Mouse (Mus musculus): ENCODE measurements around the gene Scap. TPM values are rescaled to one million over a fixed set of nuclear protein-coding genes. Genes with fewer than 3 reads are reported as not detected.

Scap gene
- total and polyA plus RNA-seq, 2 experiments from 2014 or later, result 14.6 to 34.0 TPM

DNA sequence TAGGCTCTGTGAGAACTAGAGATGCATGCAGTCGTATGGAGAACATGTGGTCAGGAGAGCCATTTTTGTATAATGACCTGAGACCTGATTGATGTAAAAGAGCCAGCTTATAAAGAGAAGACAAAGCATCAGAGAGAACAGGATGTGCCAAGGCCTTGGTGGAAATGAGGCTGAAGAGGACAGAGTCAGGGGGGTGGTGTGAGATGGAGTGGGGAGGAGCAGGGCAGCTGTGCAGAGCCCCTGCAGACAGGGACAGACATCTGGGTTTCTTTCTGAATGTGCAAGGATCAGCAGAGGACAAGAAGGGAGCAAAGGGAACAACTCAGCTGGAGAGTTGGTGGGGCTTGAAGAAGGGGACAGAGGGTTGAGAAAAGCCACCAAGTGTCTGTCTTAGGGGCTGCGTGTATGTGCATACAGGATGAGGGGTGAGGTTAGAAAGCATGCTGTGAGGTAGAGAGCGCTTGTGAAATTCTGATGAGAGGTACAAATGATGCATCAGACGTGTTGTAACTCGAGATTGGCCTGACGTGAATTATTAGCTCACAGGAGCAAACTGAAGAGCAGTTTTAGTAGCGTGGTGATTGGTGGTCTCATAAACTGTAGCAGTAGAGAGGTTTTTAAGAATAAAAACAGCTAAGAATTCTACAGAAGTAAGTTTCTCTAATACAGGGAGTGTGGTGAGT is 12.1 kb downstream of the Scap start:
- TF ChIP-seq EP300 (IDR thresholded peaks at IDR 0.05; ENCODE audit: low read depth) (no peak), CTCF (IDR thresholded peaks at IDR 0.05; ENCODE audit: low read depth) (no peak)
- Histone ChIP-seq H3K27ac (ENCODE audit: low read depth) (no peak overlapping the region), H3K4me3 (ENCODE audit: low read depth, low read length) (no peak overlapping the region), H3K9ac (replicated peaks; ENCODE audit: low read depth, low read length) (no peak overlapping the region), H3K36me3 (replicated peaks; ENCODE audit: control insufficient read depth, insufficient read depth, low read length) (no peaks in the 10 kb centered on the region), H3K27me3 (ENCODE audit: control insufficient read depth, insufficient read depth, low read length) (no peaks in the 10 kb centered on the region), H3K9me3 (replicated peaks; ENCODE audit: control insufficient read depth, low read length) (no peaks in the 10 kb centered on the region), H3K4me1 (ENCODE audit: control insufficient read depth, insufficient read depth) (no peaks in the 10 kb centered on the region), H3K4me2 (ENCODE audit: low read depth, low read length) (no peak overlapping the region)
- no peak for DNase-seq (ENCODE audit: low spot score)
- WGBS, result 72% methylated on average over 7 of the region's 7 CpGs
- ATAC-seq (ENCODE audit: insufficient read depth, low read depth), result no peak

GRCm38 (mm10) chr9:110348899-110349298 is 15.8 kb downstream of the Scap start:
- Histone ChIP-seq H3K36me3 (replicated peaks; ENCODE audit: control insufficient read depth, insufficient read depth, low read length) (no peaks in the 10 kb centered on the region), H3K9me3 (replicated peaks; ENCODE audit: control insufficient read depth, low read length) (no peaks in the 10 kb centered on the region), H3K27ac (ENCODE audit: low read depth) (no peak overlapping the region), H3K27me3 (ENCODE audit: control insufficient read depth, insufficient read depth, low read length) (no peaks in the 10 kb centered on the region), H3K9ac (replicated peaks; ENCODE audit: low read depth, low read length) (no peak overlapping the region), H3K4me1 (ENCODE audit: control insufficient read depth, insufficient read depth) (no peaks in the 10 kb centered on the region), H3K4me3 (ENCODE audit: low read depth, low read length) (no peak overlapping the region), H3K4me2 (ENCODE audit: low read depth, low read length) (no peak overlapping the region)
- WGBS, result 57% methylated on average over 4 of the region's 4 CpGs
- DNase-seq (ENCODE audit: low spot score), result peak; percentile 36
- TF ChIP-seq CTCF (IDR thresholded peaks at IDR 0.05; ENCODE audit: low read depth) (no peak), EP300 (IDR thresholded peaks at IDR 0.05; ENCODE audit: low read depth) (no peak)
- ATAC-seq (ENCODE audit: insufficient read depth, low read depth), result no peak

DNA sequence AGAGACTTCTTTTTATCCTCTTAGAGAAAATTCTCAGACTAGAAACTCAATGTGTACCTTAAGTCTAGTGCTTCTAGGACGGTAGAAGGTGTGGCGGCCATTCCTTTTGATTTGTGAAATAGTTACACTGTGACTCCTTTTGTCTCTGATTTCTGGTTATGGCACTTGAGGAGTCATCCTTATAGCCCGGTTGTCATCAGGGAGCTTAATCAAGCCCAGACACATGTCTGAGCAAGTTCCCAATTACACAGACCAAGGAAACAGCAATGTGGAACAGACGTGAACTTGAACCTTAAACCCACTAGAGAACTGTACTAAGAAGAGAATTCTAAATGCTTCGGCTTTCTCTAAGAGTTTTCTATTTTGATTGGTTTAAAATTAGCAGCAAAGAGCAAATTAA is 17.1 kb downstream of the Scap start:
- WGBS, result 87% methylated on average over 5 of the region's 5 CpGs
- Histone ChIP-seq H3K4me2 (ENCODE audit: low read depth, low read length) (no peak overlapping the region), H3K9ac (replicated peaks; ENCODE audit: low read depth, low read length) (no peak overlapping the region), H3K27me3 (ENCODE audit: control insufficient read depth, insufficient read depth, low read length) (no peaks in the 10 kb centered on the region), H3K27ac (ENCODE audit: low read depth) (no peak overlapping the region), H3K4me3 (ENCODE audit: low read depth, low read length) (no peak overlapping the region), H3K4me1 (ENCODE audit: control insufficient read depth, insufficient read depth) (no peaks in the 10 kb centered on the region), H3K36me3 (replicated peaks; ENCODE audit: control insufficient read depth, insufficient read depth, low read length) (no peaks in the 10 kb centered on the region), H3K9me3 (replicated peaks; ENCODE audit: control insufficient read depth, low read length) (no peaks in the 10 kb centered on the region)
- no peak for DNase-seq (ENCODE audit: low spot score)
- TF ChIP-seq CTCF (IDR thresholded peaks at IDR 0.05; ENCODE audit: low read depth) (no peak), EP300 (IDR thresholded peaks at IDR 0.05; ENCODE audit: low read depth) (no peak)
- no peak for ATAC-seq (ENCODE audit: insufficient read depth, low read depth)

- DNase-seq (ENCODE audit: low spot score) (no peak), ATAC-seq (ENCODE audit: insufficient read depth, low read depth) (no peak)
- H3K4me1 ChIP-seq (ENCODE audit: control insufficient read depth, insufficient read depth), result no peaks in the 10 kb centered on the region
- no peaks in the 10 kb centered on the region for H3K9me3 ChIP-seq (replicated peaks; ENCODE audit: control insufficient read depth, low read length)
- no peaks in the 10 kb centered on the region for H3K27me3 ChIP-seq (ENCODE audit: control insufficient read depth, insufficient read depth, low read length)
- no peak overlapping the region for H3K9ac ChIP-seq (replicated peaks; ENCODE audit: low read depth, low read length)
- H3K4me3 ChIP-seq (ENCODE audit: low read depth, low read length), result no peak overlapping the region
- no peak overlapping the region for H3K4me2 ChIP-seq (ENCODE audit: low read depth, low read length)
- no peaks in the 10 kb centered on the region for H3K36me3 ChIP-seq (replicated peaks; ENCODE audit: control insufficient read depth, insufficient read depth, low read length)
- H3K27ac ChIP-seq (ENCODE audit: low read depth), result no peak overlapping the region
- no peak for TF ChIP-seq CTCF (IDR thresholded peaks at IDR 0.05; ENCODE audit: low read depth)
- TF ChIP-seq EP300 (IDR thresholded peaks at IDR 0.05; ENCODE audit: low read depth), result no peak
- 81% methylated on average over 5 of the region's 5 CpGs for WGBS
These were observed 17.5 kb downstream of the Scap start for GRCm38 (mm10) chr9:110350612-110351011.

DNA sequence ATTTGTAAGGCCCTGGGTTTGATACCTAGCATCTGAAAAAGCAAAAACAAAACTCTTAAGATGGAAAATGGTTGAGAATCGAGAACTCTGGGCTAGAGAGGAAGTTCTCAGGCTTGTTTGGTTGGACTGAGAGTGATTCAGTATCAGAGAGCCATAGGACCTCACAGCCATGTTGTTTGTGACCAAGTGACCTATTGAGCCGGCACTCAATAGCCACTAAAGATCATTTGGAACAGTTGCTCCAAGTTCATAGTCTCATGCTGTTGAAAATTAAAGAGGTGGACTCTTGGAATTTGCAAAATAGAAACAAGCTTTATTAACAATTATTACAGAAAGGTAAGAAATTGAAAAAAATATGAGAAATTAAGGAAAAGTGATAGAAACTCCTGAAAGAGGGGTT is 18.3 kb downstream of the Scap start:
- ATAC-seq (ENCODE audit: insufficient read depth, low read depth), result no peak

More for the DNA sequence above, 18.3 kb downstream of the Scap start:
- DNase-seq (ENCODE audit: low spot score), result no peak
- 82% methylated on average over 2 of the region's 2 CpGs for WGBS
- H3K4me2 ChIP-seq (ENCODE audit: low read depth, low read length), result no peak overlapping the region
- H3K4me3 ChIP-seq (ENCODE audit: low read depth, low read length), result no peak overlapping the region
- H3K27me3 ChIP-seq (ENCODE audit: control insufficient read depth, insufficient read depth, low read length), result no peaks in the 10 kb centered on the region
- TF ChIP-seq CTCF (IDR thresholded peaks at IDR 0.05; ENCODE audit: low read depth) (no peak), EP300 (IDR thresholded peaks at IDR 0.05; ENCODE audit: low read depth) (no peak)
- H3K9ac ChIP-seq (replicated peaks; ENCODE audit: low read depth, low read length), result no peak overlapping the region
- no peak overlapping the region for H3K27ac ChIP-seq (ENCODE audit: low read depth)
- no peaks in the 10 kb centered on the region for H3K36me3 ChIP-seq (replicated peaks; ENCODE audit: control insufficient read depth, insufficient read depth, low read length)
- no peaks in the 10 kb centered on the region for H3K9me3 ChIP-seq (replicated peaks; ENCODE audit: control insufficient read depth, low read length)
- no peaks in the 10 kb centered on the region for H3K4me1 ChIP-seq (ENCODE audit: control insufficient read depth, insufficient read depth)

Measured in heart, postnatal 0 days (tissue).